Mouse (Mus musculus) heart, adult 8-10 months (tissue): Measurements from ENCODE around the gene Arf1. TPM values are rescaled to one million over a fixed set of nuclear protein-coding genes. Genes with fewer than 3 reads are reported as not detected.
A peak's percentile ranks its signal among the peaks of the same experiment; 100 is the strongest.

ENCODE experiments used
- DNase-seq: peaks from one replicate; pipeline ENCODE4 v3.0.0; 2022; ENCODE audit warnings: low spot score
- total RNA-seq, 4 experiments: library from RNA; stranded (reverse); gene quantifications; 2 replicates each; pipeline ENCODE4 v1.2.4; 2022

Gene Arf1
- total RNA-seq, result 100 to 1,000 TPM; 261 to 279 (median 274) TPM

DNA sequence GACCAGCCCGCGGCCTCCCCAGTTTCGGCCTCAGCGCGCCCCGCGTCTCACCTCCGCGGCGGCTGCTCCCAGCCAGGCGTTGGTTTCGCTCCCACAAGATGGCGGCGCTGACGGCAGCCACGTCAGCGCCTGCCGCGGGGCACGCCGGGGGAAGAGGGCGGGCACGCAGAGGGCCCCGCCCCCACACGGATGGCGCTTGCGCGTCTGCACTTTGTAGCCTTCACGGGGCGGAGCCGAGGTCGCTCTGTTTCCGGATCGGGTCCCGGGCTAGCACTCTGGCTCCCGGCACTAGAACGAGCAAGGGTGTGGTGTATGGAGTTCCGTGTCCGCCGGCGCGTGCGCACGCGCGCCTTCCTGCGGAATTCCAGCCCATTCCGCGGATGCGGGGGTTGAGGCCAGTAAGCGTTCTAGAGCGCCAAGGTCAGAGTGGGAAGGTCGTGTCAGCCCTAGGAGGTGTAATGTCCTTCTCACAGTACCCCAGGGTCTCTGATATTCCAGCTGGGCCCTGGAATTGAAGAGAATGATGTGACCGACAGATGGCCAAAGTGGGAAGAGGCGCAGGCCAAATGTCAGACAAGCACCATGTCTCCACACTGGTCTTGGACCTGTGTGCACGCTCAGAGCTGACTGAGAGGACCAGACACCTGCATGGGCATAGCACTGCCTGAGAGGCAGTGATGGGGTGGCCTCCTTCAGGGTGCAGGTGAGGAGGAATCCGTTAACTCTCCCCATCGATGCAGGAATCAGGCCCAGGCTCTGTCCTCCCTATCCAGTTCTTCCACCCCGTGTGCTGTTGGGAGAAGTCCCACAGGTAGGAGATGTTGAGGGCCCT, at the start of gene Arf1:
Gene Arf1, minus strand, starts transcription at position 149 of the 832 bp plus-strand sequence.
- DNase-seq, result peak; percentile 95

DNA sequence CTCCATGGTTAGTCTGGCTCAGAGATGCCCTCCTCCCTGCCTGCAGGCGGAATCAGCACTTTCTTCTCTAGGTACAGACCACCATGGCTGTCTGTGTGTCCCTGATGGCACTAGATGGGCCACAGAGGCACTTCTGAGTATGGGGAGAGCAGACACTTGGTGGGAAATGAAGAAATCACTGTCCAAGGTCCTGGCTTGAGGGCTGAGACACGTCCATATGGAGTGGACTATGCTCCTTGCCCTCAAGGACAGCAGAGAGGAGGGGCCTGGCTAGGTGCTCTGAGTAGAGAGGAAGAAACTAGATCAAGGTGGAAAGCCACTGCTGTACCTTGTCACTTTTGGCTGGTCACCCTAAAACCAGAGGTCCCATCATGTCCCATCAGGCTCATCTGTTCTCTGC, 48.8 kb upstream of the Arf1 start:
- no peak for DNase-seq

DNA sequence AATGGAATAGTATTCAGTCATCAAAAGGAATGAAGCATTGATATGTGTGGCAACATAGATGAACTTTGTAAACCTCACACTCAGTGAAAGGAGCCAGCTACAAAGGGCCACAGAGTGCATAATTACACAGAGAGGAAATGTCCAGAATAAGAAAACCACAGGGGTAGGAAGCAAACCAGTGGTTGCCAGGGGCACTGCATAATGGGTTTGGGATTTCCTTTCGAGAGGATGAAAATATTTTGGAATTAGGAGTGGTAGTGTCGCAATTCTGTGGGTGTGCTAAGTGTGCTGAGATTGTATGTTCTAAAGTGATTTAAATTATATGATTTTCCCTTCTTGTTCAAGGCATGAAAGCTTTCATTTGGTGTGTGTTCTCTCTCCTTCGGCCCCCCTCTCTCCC, 46.1 kb upstream of the Arf1 start:
- DNase-seq, result no peak

DNA sequence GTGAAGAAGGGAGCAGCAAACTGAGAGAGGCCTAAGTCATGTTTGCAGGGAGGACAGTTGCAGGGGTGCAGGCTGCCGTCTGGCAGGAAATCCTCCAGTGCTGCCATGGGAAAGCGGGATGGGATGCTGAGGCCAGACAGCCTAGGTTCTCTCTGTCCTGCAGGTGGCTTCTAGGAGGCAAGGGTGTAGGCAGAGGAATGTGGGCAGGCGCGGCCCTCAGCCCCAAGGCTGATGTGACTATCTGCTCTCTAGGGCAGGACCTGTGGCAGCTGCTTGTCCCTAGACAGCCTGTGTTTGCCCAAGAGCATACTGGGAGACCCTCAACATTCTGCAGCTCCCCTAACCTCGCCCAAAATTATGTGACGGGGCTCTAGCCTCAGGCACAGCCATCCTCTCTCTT, 38.7 kb upstream of the Arf1 start:
- DNase-seq, result no peak

DNA sequence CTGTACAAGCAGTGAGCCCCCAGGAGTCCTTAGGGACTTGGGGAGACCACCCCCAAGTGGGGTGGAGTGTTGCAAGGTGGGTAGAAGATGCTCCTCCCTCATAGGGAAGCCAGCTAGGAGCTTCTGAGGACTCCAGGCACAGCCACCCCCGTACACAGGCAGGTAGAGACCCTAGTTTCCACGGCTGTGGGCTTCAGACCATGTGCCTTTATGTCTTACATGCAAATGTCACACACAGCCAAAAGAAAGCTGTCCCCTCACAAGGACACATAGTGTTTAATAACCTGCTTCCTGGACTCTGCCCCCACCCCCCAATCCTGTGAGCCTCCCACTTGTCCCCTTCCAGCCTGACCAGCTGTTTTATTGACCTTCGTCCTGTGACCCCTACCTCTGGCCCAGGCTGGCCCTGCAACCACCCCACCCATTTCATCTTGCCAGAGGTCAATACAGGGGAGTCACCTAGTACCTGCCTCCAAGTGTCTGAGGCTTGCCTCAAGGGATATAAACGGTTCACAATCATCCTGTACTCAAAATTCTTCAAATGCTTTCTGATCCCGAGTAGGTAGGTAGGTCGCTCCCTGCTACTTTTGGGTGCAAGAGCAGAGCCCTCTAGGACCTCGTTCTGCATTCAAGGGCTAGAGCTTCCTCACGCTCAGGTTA, 37.2 kb upstream of the Arf1 start:
- DNase-seq, result no peak

DNA sequence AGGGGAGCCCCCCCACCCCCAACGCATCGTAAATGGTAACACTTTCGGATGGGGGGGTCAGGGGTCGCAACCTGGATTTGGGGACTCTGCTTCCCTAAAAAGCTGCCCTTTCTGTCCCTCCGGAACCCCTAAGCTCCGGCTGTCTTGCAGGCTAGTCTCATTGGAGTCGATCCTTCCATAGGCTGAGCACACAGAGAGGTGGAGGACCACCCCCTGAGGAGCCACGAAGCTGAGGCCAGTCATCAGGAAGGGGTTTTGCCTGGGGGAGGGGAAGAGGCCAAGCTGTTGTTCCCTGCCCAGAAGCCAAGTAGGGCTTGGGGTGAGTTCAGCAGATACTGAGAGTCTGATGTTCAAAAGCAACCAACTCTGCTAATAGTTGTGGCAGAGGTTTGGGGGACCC, 36.5 kb upstream of the Arf1 start:
- no peak for DNase-seq

DNA sequence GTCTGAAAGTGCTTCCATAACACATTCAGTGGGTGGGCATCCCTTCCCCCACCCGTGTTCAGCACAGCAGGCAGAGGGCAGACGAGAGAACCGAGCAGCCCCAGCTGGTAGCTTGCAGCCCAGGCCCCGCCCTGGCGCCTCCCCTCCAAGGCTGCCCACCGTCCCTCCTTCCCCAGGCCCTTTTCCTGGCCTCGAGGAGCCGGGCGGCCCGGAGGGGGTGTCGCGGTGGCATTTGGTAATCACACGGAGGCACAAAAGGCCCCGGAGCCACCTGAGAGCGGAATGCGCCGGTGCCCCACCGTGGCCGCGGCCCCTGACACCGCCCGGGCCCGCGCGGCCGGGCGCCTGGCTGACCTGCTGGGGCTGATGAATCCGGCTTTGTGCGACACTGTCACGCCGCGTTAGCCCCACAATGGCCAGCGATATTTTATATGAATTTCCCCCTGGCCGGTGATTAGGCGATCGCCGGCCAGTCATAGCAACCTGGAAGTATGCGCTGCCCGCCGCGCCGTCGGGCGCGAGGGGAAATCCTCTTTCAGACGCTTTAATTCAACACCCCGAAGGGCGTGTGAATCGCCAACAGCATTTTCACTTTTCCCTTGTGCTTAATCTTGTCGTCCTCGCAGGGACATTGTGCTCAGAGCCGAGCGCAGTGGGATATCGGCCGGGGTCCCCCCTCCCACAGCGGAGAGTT, 35.9 kb upstream of the Arf1 start:
- DNase-seq, result no peak

DNA sequence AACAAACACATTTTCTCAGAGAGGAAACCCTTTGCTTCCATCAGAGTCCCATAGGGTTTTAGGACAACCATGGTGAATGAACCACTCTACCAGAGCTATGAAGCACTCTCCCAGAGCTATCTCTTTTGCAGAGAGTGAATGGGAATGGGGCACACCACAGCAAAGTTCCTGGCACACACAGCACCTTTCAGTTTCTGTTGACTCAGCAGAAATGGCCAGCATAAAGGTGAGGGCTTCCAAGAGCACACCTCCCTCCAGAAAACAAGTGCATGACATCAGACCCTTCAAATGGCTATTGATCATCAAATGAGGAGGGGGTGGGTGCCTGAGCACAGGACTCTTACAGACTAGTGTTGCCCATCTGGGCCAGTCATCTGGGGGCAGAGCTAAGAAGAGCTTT, 34.2 kb upstream of the Arf1 start:
- DNase-seq, result no peak

DNA sequence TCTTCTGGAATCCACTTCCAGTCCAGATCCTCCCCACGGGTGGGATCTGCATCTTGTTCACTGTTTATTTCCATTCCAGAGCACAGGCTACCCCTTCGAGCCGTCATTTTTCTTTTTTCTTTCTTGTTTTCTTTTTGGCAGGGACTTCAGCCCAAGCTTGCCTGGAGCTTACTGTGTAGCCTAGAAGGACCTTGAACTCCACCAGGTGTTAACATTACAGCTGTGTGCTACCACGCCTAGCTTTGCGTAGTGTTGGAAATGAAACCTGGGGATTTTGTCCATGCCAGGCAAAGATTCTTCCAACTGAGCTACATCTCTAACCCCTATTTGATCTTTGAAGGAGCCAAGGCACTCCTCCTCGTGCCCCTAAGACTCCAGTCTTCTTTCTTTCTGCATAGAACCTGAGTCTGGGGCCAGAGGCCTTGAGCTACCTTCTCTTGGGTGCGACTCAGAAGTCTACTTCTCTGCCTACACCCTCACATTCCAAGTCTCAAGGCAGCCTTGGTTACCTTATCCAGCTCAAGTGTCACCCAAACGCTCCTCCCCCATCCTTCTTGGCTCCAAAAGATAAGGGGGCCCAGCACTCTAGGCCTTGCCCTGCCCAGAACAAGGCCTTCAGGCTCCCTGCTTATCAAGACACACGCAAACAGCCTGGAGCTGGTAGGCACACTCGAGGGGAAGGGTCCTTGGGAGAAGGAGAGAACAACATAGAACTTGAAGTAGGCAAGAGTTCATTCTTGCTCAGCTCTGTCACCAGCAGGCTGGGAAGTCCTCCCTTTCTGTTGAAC, 32.8 kb upstream of the Arf1 start:
- DNase-seq, result no peak

DNA sequence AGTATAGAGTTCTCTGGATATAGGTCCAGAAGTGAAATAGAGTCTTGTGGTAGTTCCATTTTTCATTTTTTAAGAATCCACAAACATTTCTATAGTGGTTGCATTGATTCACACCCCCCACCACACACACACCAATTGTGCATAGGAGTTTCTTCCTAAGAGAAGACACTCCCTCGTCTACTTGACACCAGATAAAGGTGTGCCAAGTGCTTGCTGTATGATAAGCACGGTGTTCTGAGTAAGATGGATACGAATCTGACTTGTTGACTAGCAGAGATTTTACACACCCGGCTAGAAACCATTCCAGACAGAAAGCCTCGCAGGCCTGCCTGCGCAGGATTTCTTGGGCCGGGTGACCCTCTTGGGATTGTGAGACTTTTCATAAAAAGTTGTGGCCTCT, 31.6 kb upstream of the Arf1 start:
- no peak for DNase-seq

DNA sequence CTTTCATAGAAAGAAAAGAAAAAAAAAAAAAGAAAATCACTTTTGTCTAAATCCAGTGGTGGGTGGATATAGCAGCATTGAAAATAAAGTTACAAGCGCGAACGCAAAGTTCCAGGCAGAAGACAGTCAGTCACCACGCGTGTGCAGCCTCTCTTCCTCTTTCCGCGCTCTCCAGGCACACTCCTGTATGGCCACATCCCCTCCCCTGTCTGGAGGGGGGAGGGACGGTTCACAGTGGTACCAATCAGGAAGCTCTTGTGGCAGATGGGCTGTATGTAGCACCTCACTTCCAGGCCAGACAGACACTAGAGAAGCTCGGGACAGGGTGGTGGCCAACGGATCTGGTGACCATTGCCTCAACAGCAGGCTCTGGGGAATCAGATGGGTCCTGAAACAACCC, 20.0 kb upstream of the Arf1 start:
- DNase-seq, result no peak

DNA sequence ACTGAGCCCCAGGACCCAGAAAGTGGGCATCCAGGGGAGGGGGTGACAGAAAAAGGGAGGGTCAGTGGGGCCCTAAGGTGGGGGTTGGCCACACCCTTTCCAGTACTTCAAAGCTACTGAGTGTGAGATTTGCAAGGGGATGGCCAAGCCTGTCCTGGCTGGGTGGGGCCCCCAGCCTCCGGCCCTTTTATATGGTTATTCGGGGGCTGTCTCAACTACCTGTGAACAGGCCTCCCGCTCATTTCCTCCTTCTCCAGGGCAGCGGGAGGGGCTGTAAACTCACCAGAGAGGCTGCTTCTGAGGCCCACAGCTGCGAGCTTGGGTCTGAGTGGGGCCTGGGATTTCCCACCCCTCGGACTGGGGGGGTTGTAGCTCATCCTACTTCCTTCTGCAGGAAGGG, 15.8 kb upstream of the Arf1 start:
- DNase-seq, result no peak

DNA sequence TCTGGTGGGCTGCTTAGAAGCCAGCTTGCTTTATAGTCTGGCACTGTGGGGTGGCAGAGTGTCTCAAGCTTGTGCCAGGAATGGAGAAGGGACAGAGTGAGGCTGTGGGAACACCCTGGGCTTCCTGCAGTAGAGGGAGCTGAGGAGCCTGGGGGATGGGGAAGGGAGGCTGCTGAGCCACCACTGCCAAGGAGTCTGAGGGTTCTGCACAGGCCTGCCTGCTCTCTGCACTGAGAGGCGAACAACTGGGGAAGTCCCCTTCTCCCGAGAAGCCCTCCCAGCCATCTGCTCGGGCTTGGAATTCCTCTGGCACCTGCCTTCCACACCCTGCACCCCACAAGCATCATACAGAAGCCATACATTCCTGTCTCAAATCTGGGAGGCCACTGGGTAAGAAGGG, 13.8 kb upstream of the Arf1 start:
- DNase-seq, result no peak

DNA sequence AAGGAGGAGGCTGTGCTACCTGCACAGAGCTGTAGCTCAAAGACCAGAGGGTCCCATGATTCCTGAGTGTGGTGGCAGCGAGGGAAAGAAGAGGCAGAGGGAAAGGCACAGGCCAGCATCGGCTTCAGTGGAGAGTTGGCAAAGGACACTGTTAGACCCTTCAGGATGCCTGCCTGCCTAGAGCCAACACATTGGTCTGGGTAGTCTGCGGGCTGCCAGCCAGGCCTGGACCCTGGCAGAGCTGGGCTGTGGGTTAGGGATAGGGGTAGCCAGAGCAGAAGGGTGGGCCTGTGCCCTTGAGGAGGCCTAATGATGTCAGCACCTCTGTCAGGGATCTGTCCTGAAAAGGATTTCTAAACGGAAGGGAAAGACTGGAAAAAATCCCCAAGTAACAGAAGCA, 11.7 kb upstream of the Arf1 start:
- no peak for DNase-seq

DNA sequence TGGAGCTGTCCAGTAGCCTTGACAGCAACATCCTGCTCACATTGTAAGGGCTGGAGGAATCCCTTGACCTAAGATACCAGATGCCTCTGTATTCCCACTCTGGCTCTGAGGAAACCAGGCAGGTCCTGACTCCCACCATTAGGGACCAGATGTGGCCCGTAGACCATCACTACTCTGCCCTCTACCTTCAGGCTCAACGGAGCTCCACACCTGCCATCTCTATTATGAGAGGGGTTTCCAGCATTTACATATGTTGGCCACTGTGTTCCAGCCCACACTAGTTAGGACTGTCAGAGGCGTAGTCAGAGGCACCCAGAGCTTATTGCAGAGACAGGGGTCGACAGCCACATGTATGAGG, 11.3 kb upstream of the Arf1 start:
- DNase-seq, result no peak

DNA sequence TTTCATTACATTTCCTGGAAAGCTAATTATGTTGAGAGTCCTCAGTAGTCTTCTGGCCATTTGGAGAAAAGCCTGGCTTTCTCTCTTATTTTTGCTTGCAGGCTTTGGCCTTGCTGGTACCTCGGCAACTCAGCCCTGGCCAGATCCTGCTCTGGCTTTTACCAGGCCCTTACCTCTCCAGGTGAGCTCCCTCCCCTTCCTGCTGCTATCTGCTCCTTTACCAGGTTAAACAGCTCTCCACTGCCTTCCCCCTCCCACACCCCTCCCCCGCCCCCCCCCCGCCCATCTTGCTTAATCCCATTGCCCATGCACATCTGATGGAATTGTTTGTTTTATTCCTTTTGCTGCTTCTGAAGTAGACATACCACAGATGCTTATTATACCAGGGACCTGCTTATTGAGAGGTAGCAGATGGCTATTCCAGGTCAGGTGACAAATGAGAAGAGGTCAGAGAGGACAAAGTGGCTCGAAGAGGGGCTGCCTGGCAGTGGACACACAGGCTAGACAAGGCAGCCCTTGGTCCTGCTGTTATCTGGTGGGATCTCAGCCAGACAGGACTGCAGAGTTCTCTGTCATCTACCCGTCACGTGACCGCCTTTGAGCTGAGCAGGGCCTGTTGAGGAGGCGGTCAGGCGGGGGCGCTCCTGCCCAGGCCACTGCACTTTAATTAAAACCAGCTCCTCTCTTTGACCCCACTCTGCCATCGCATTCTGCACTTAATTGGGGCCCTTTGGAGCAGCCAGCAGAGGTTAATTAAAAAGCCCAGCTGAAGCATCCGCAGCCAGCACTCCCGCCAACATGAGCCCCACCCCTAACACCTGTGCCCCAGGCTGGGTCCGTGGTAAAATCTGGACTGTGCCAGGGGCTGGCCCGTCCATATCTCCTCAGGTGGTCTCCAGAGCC, 10.7 kb upstream of the Arf1 start:
- no peak for DNase-seq

DNA sequence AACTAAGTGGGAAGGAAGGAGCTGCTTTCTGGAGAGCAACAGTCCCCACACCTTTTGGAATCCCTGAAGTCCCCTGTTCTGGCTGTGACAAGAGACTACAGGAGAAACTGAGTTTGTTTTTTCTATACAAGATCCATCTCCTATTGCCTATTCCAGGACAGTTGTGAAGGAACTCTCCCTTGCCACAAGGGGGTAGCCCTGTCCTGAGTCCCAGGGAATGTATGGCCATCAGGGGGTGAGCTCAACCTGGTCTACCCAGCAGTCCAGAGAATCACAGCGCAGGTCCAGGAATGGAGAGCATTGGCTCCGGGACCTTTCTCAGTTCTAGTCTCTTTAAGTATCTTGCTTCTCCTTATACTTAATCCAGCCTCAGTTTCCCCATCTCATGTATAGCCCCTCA, 4.7 kb upstream of the Arf1 start:
- DNase-seq, result no peak

DNA sequence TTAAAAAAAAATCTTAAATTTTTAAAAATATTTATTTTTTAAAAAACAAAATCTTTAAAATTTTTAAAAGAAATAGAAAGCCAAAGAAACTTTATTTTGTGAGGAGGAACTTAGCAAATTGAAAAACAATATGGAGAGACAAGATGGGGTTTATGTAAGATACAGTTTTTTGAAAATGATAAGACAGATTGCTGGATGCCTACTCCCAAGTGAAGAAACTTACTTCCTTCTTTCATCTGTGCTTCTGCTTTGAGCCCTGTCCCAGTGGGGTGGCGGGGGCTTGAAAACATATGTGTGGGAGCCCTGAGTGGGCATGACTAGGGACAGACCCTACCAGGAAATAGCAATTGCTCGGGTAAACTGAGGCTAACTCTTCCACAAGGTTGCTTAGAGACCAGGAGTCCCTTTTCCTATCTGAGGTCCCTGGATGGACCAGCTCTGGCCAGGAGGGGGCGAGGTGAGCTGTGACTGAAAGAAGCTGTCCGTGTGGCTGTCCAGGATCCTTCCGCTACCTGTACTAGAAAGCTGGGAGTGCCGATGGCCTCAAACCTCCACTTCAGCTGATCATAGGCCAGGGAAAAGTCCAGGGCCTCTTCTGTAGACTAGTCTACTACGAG, 2.2 kb upstream of the Arf1 start:
- DNase-seq, result peak; percentile 56

DNA sequence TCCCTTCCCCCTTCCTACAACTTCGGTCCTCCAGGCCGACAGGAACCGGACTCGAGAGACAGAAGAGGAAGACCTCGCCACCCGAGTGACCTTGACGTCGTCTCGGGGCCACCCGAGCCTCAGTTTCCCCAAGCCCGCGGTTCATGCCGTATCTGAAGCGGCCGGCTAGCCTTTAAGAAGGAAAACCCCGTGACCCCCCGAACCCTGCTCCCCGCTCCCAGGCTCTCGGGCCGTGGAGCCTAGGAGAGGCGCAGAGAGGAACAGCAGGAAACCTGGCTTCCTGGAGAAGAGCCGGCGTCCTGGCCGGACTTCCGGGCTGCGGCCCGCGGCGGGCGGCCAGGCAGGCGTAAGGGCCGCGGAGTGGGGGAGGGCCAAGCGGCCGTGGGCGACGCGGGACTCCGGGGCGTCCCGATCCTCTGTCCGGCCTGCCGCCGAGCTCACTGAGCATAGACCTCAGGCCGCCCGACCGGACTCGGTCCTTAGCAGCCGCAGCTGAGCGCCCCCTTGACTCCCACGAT, 407 bp downstream of the Arf1 start:
- no peak for DNase-seq
